Mouse (Mus musculus) embryonic facial prominence, embryonic 10.5 days (tissue): ENCODE data around the gene Artn. TPM values are rescaled to one million over a fixed set of nuclear protein-coding genes. Genes with fewer than 3 reads are reported as not detected.

Source experiments
- DNase-seq: peaks from one replicate; pipeline ENCODE4 v3.0.0-alpha.2; 2017; ENCODE audit warnings: low spot score
- H3K27ac ChIP-seq: fragments of 300-500 bp; sonication (generic); replicated peaks from 2 replicates; pipeline ENCODE4 v1.5.1; 2016; ENCODE audit warnings: mild to moderate bottlenecking
- H3K27me3 ChIP-seq: fragments of 300-500 bp; sonication (generic); replicated peaks from 2 replicates; pipeline ENCODE4 v1.6.1; 2016; ENCODE audit warnings: low read depth, mild to moderate bottlenecking; ENCODE audit not compliant: poor library complexity, severe bottlenecking
- H3K36me3 ChIP-seq: fragments of 300-500 bp; sonication (generic); replicated peaks from 2 replicates; pipeline ENCODE4 v1.6.1; 2016; ENCODE audit warnings: mild to moderate bottlenecking, moderate library complexity
- H3K4me1 ChIP-seq: fragments of 300-500 bp; sonication (generic); 2 replicates; pipeline ENCODE4 v1.6.1; 2016
- H3K4me3 ChIP-seq: fragments of 300-500 bp; sonication (generic); 2 replicates; pipeline ENCODE4 v1.5.1; 2016; ENCODE audit warnings: mild to moderate bottlenecking, moderate library complexity
- H3K9me3 ChIP-seq: fragments of 300-500 bp; sonication (generic); 2 replicates; pipeline ENCODE4 v1.6.1; 2016; ENCODE audit warnings: mild to moderate bottlenecking
- WGBS: fragments of 180-500 bp; shearing (Covaris S2); methylation state at CpG from one replicate; pipeline ENCODE4 v1.1.7; 2016; 5-methylcytosine and 5-hydroxymethylcytosine counted together
- polyA plus RNA-seq: library from polyadenylated mRNA; unstranded; fragments of >200 nt; fragmentation: Nextera tagmentation; extraction: Ambion mirVana; gene quantifications from 2 replicates; pipeline ENCODE4 v1.2.1, GENCODE M21; 2016

The Artn gene
- polyA plus RNA-seq, 1 experiment from 2014 or later, result 3.1 TPM

GRCm38 (mm10) chr4:117917402-117917801, 12.2 kb downstream of the Artn start:
- 85% methylated on average over 4 of the region's 4 CpGs for WGBS
- no peak overlapping the region for H3K4me3 ChIP-seq
- peaks cover 5% of the 10 kb centered on the region for H3K36me3 ChIP-seq
- peaks cover 26% of the 10 kb centered on the region for H3K4me1 ChIP-seq
- H3K9me3 ChIP-seq, result no peaks in the 10 kb centered on the region
- peaks cover 10% of the 10 kb centered on the region for H3K27me3 ChIP-seq
- no peak for DNase-seq
- no peak overlapping the region for H3K27ac ChIP-seq

GRCm38 (mm10) chr4:117916386-117916785, 13.2 kb downstream of the Artn start:
- no peak for DNase-seq
- Histone ChIP-seq H3K27me3 (0 out of 2 replicates have a peak, but pooled peaks cover under 1% of the 10 kb centered on the region), H3K36me3 (peaks cover 16% of the 10 kb centered on the region), H3K4me3 (no peak overlapping the region), H3K27ac (no peak overlapping the region), H3K4me1 (peaks cover 31% of the 10 kb centered on the region), H3K9me3 (no peaks in the 10 kb centered on the region)
- 87% methylated on average over 5 of the region's 5 CpGs for WGBS

- H3K4me1 ChIP-seq, result peaks cover 31% of the 10 kb centered on the region
- H3K4me3 ChIP-seq, result peak overlapping the region; percentile 88
- no peaks in the 10 kb centered on the region for H3K9me3 ChIP-seq
- WGBS, result 9% methylated on average over 19 of the region's 19 CpGs
- DNase-seq, result peak; percentile 19
- H3K36me3 ChIP-seq, result peaks cover 23% of the 10 kb centered on the region
- H3K27me3 ChIP-seq, result no peaks in the 10 kb centered on the region
- H3K27ac ChIP-seq, result peak overlapping the region; percentile 98
Measured at GRCm38 (mm10) chr4:117915489-117916105, 14.0 kb downstream of the Artn start.

GRCm38 (mm10) chr4:117914591-117915442, 14.7 kb downstream of the Artn start, which contains the start of gene Ipo13:
Gene Ipo13 (minus strand): TSS chr4:117914999.
- under 1% methylated on average over 61 of the region's 61 CpGs for WGBS
- H3K9me3 ChIP-seq, result no peaks in the 10 kb centered on the region
- peak within 1 kb of the TSS; percentile 88 for H3K4me3 ChIP-seq
- DNase-seq, result peak; percentile 94
- H3K27me3 ChIP-seq, result no peaks in the 10 kb centered on the region
- H3K27ac ChIP-seq, result peak within 1 kb of the TSS; percentile 98
- H3K4me1 ChIP-seq, result peaks cover 31% of the 10 kb centered on the region
- peaks cover 31% of the 10 kb centered on the region for H3K36me3 ChIP-seq

GRCm38 (mm10) chr4:117914031-117914430, 15.5 kb downstream of the Artn start:
- H3K9me3 ChIP-seq, result no peaks in the 10 kb centered on the region
- no peaks in the 10 kb centered on the region for H3K27me3 ChIP-seq
- 23% methylated on average over 8 of the region's 8 CpGs for WGBS
- peaks cover 39% of the 10 kb centered on the region for H3K36me3 ChIP-seq
- peak overlapping the region; percentile 88 for H3K4me3 ChIP-seq
- no peak for DNase-seq
- H3K27ac ChIP-seq, result peak overlapping the region; percentile 98
- peaks cover 35% of the 10 kb centered on the region for H3K4me1 ChIP-seq

- peak overlapping the region; percentile 88 for H3K4me3 ChIP-seq
- peaks cover 45% of the 10 kb centered on the region for H3K36me3 ChIP-seq
- no peaks in the 10 kb centered on the region for H3K27me3 ChIP-seq
- H3K27ac ChIP-seq, result no peak overlapping the region
- peaks cover 38% of the 10 kb centered on the region for H3K4me1 ChIP-seq
- 52% methylated on average over 3 of the region's 3 CpGs for WGBS
- no peaks in the 10 kb centered on the region for H3K9me3 ChIP-seq
- no peak for DNase-seq
Measured at GRCm38 (mm10) chr4:117913421-117913820, 16.1 kb downstream of the Artn start.

- Histone ChIP-seq H3K36me3 (peaks cover 52% of the 10 kb centered on the region), H3K27me3 (no peaks in the 10 kb centered on the region), H3K4me1 (peaks cover 38% of the 10 kb centered on the region), H3K27ac (no peak overlapping the region), H3K9me3 (no peaks in the 10 kb centered on the region), H3K4me3 (peak overlapping the region; percentile 88)
- DNase-seq, result no peak
- 61% methylated on average over 7 of the region's 7 CpGs for WGBS
Measured at GRCm38 (mm10) chr4:117912685-117913273, 16.8 kb downstream of the Artn start.

- Histone ChIP-seq H3K36me3 (peaks cover 56% of the 10 kb centered on the region), H3K4me3 (peak overlapping the region; percentile 24; the same call in 1 of the 2 replicates), H3K9me3 (no peaks in the 10 kb centered on the region), H3K27me3 (no peaks in the 10 kb centered on the region), H3K27ac (no peak overlapping the region), H3K4me1 (peaks cover 38% of the 10 kb centered on the region)
- DNase-seq, result no peak
- 91% methylated on average over 13 of the region's 13 CpGs for WGBS
Measured at GRCm38 (mm10) chr4:117912131-117912561, 17.4 kb downstream of the Artn start.

GRCm38 (mm10) chr4:117908834-117909453, 20.6 kb downstream of the Artn start:
- H3K36me3 ChIP-seq, result peaks cover 85% of the 10 kb centered on the region
- no peak for DNase-seq
- H3K27ac ChIP-seq, result no peak overlapping the region
- H3K4me3 ChIP-seq, result no peak overlapping the region; the same call in 1 of the 2 replicates
- WGBS, result 79% methylated on average over 8 of the region's 8 CpGs
- peaks cover 28% of the 10 kb centered on the region for H3K4me1 ChIP-seq
- no peaks in the 10 kb centered on the region for H3K9me3 ChIP-seq
- no peaks in the 10 kb centered on the region for H3K27me3 ChIP-seq

GRCm38 (mm10) chr4:117906196-117906595, 23.4 kb downstream of the Artn start:
- 91% methylated on average over 3 of the region's 3 CpGs for WGBS
- Histone ChIP-seq H3K27ac (no peak overlapping the region), H3K36me3 (peaks cover 95% of the 10 kb centered on the region), H3K9me3 (no peaks in the 10 kb centered on the region), H3K27me3 (no peaks in the 10 kb centered on the region), H3K4me3 (no peak overlapping the region), H3K4me1 (peaks cover 7% of the 10 kb centered on the region)
- DNase-seq, result no peak

GRCm38 (mm10) chr4:117904761-117905160, 24.8 kb downstream of the Artn start:
- Histone ChIP-seq H3K4me1 (peaks cover 7% of the 10 kb centered on the region), H3K27ac (no peak overlapping the region), H3K27me3 (no peaks in the 10 kb centered on the region), H3K4me3 (no peak overlapping the region), H3K9me3 (no peaks in the 10 kb centered on the region), H3K36me3 (peaks cover 95% of the 10 kb centered on the region)
- DNase-seq, result no peak
- WGBS, result 93% methylated on average over 8 of the region's 8 CpGs

GRCm38 (mm10) chr4:117904094-117904493, 25.5 kb downstream of the Artn start:
- Histone ChIP-seq H3K9me3 (no peaks in the 10 kb centered on the region), H3K36me3 (peaks cover 95% of the 10 kb centered on the region), H3K27me3 (no peaks in the 10 kb centered on the region), H3K27ac (no peak overlapping the region), H3K4me3 (no peak overlapping the region), H3K4me1 (peaks cover 4% of the 10 kb centered on the region)
- no peak for DNase-seq
- WGBS, result 92% methylated on average over 10 of the region's 10 CpGs
